Mouse (Mus musculus): ENCODE data around the gene Sorbs2.

Gene Sorbs2

GRCm38 (mm10) chr8:45627246-45628241 is 120.0 kb downstream of the Sorbs2 start:
- DNase-seq, result peak; percentile 76

- DNase-seq, result no peak
Measured at GRCm38 (mm10) chr8:45628421-45629065, 121.0 kb downstream of the Sorbs2 start.

- DNase-seq, result no peak
Measured at GRCm38 (mm10) chr8:45629066-45629430, 121.5 kb downstream of the Sorbs2 start.

GRCm38 (mm10) chr8:45631023-45631422 is 123.4 kb downstream of the Sorbs2 start:
- no peak for DNase-seq

GRCm38 (mm10) chr8:45635155-45635554 is 127.6 kb downstream of the Sorbs2 start:
- no peak for DNase-seq

GRCm38 (mm10) chr8:45637745-45638144 is 130.2 kb downstream of the Sorbs2 start:
- DNase-seq, result no peak

GRCm38 (mm10) chr8:45639444-45639843 is 131.9 kb downstream of the Sorbs2 start:
- no peak for DNase-seq

- DNase-seq, result no peak
Measured at GRCm38 (mm10) chr8:45644651-45645050, 137.1 kb downstream of the Sorbs2 start.

GRCm38 (mm10) chr8:45649063-45649462 is 141.5 kb downstream of the Sorbs2 start:
- no peak for DNase-seq

GRCm38 (mm10) chr8:45649966-45650365 is 142.4 kb downstream of the Sorbs2 start:
- DNase-seq, result no peak

GRCm38 (mm10) chr8:45658021-45658420 is 150.4 kb downstream of the Sorbs2 start:
- DNase-seq, result no peak

GRCm38 (mm10) chr8:45658458-45659325 is 151.1 kb downstream of the Sorbs2 start:
- no peak for DNase-seq

- no peak for DNase-seq
Measured at GRCm38 (mm10) chr8:45659473-45659872, 151.9 kb downstream of the Sorbs2 start.

GRCm38 (mm10) chr8:45660570-45660969 is 153.0 kb downstream of the Sorbs2 start:
- DNase-seq, result no peak

GRCm38 (mm10) chr8:45661605-45662004 is 154.0 kb downstream of the Sorbs2 start:
- no peak for DNase-seq

- no peak for DNase-seq
Measured at GRCm38 (mm10) chr8:45666221-45666620, 158.6 kb downstream of the Sorbs2 start.

- no peak for DNase-seq
Measured at GRCm38 (mm10) chr8:45673149-45673548, 165.6 kb downstream of the Sorbs2 start.

- DNase-seq, result no peak
Measured at GRCm38 (mm10) chr8:45675821-45676279, 168.3 kb downstream of the Sorbs2 start.

- DNase-seq, result no peak
Measured at GRCm38 (mm10) chr8:45677114-45677853, 169.7 kb downstream of the Sorbs2 start.

- DNase-seq, result no peak
Measured at GRCm38 (mm10) chr8:45677854-45678241, 170.3 kb downstream of the Sorbs2 start.

- no peak for DNase-seq
Measured at GRCm38 (mm10) chr8:45681171-45681570, 173.6 kb downstream of the Sorbs2 start.

GRCm38 (mm10) chr8:45682845-45683383 is 175.3 kb downstream of the Sorbs2 start:
- no peak for DNase-seq

Measured in right cerebral cortex, postnatal 25 days (tissue).